In genomic region chr10:121161201-121161600, GRCm38 (mm10) we compare ENCODE assay signal across 10 mouse cellular contexts.
A peak's percentile ranks its signal among the peaks of the same experiment; 100 is the strongest.
DNase-seq lines count a peak whose midpoint lies in the region; ATAC-seq lines count a peak whose summit lies in the region.
"Had no signal": no experiment of that assay in that cellular context is flagged by ENCODE, and none has a peak within 500 bp of the region (broad histone marks: within the 10 kb centered on the region; RNA-seq: fewer than 3 reads in every experiment).

No protein-coding gene starts in this region.

- ATAC-seq in cerebellum, adult (ENCODE audit: insufficient number of reproducible peaks, low FRiP score, low TSS enrichment) = no peak
- ATAC-seq in granulocyte monocyte progenitor cell, adult 5-6 weeks (replicated peaks; ENCODE audit: poor library complexity, severe bottlenecking) = peak; percentile 61; the same call in 1 of the 2 replicates

- DNase-seq in cerebellum, postnatal 25 days = peak; percentile 19 to 22
- DNase-seq in left cerebral cortex, postnatal 14 days (ENCODE audit: low spot score in 2 of 2) = peak; percentile 3 to 9
- DNase-seq in left cerebral cortex, adult 11 months (ENCODE audit: low spot score) = no peak
- peak; percentile 29 to 51 for DNase-seq in lung, adult 18-20 months
- no peak for DNase-seq in adrenal gland, postnatal 4 days (ENCODE audit: low spot score in 2 of 2)
- no peak for DNase-seq in urinary bladder, postnatal 4 days (ENCODE audit: low spot score in 2 of 2)
- DNase-seq: gastrocnemius, postnatal 25 days; kidney, adult 2 months had no signal

- intact Hi-C loops in left cerebral cortex, postnatal 14 days (cut with DNase I) = no loop called here

Comparison
In these comparisons a context has a peak if more than half of its experiments do, and no peak if none do; other contexts are left out.
1. DNase-seq: peak in cerebellum, postnatal 25 days (2 of 2), left cerebral cortex, postnatal 14 days (2 of 2) and lung, adult 18-20 months (2 of 2); none in left cerebral cortex, adult 11 months (single experiment), adrenal gland, postnatal 4 days (0 of 2) and urinary bladder, postnatal 4 days (0 of 2).